13 mouse cellular contexts compared by ENCODE assay signal in the genomic region with DNA sequence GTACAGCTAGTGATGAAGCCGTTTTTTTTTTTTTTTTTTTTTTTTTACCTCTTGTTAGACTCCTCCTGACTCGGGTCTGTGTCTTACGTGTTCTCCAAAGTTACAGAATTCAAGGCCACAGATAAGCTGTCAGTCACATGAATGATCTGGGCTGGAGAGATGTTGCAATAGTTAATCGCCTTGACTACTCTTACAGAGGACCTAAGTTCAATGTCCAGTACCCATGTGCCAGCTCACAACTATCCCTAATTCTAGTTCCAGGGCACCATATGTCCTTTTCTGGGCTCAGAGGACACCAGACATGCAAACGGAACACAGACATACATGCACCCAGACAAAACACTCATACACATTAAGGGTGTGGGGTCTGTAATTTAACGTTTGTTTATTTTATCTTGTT.
"Had no signal": no experiment of that assay in that cellular context is flagged by ENCODE, and none has a peak within 500 bp of the region (broad histone marks: within the 10 kb centered on the region; RNA-seq: fewer than 3 reads in every experiment).

No protein-coding gene starts in this region.

- DNase-seq: kidney, postnatal 4 days; liver, embryonic 13.5 days; lung, embryonic 14.5 days; lung, postnatal 10 days; retina, postnatal 1 day; thymus, postnatal 36 days had no signal

- H3K9ac ChIP-seq: limb, embryonic 12.5 days; liver, embryonic 13.5 days; lung, embryonic 14.5 days; midbrain, embryonic 15.5 days; neural tube, embryonic 13.5 days had no signal

- H3K9me3 ChIP-seq: limb, embryonic 12.5 days; liver, embryonic 13.5 days; megakaryocyte, embryonic 14.5 days; midbrain, embryonic 15.5 days; neural tube, embryonic 13.5 days had no signal

- H3K4me3 ChIP-seq: layer of hippocampus, adult 2 months; limb, embryonic 12.5 days; liver, embryonic 13.5 days; megakaryocyte, embryonic 14.5 days; midbrain, embryonic 15.5 days; neural tube, embryonic 13.5 days had no signal

- ATAC-seq: midbrain, embryonic 15.5 days had no signal

- H3K27me3 ChIP-seq: limb, embryonic 12.5 days; liver, embryonic 13.5 days; megakaryocyte, embryonic 14.5 days; midbrain, embryonic 15.5 days had no signal

- H3K4me2 ChIP-seq: limb, embryonic 12.5 days; liver, embryonic 13.5 days; lung, embryonic 14.5 days; midbrain, embryonic 11.5 days; midbrain, embryonic 15.5 days; neural tube, embryonic 13.5 days had no signal

- H3K27ac ChIP-seq: layer of hippocampus, adult 2 months; limb, embryonic 12.5 days; liver, embryonic 13.5 days; macrophage; midbrain, embryonic 15.5 days; neural tube, embryonic 13.5 days had no signal

- H3K36me3 ChIP-seq: limb, embryonic 12.5 days; liver, embryonic 13.5 days; midbrain, embryonic 15.5 days; neural tube, embryonic 13.5 days had no signal
